Mouse (Mus musculus) forebrain, embryonic 14.5 days (tissue): ENCODE measurements around the gene Gnl3l. TPM values are rescaled to one million over a fixed set of nuclear protein-coding genes. Genes with fewer than 3 reads are reported as not detected.
A peak's percentile ranks its signal among the peaks of the same experiment; 100 is the strongest.

Experiments used
- ATAC-seq: fragments of 200-750 bp; cut with Nextera tagmentation; 2 replicates; pipeline ENCODE4 v1.8.0; 2017; ENCODE audit warnings: mild to moderate bottlenecking, moderate library complexity
- DNase-seq: peaks from one replicate; pipeline ENCODE4 v3.0.0-alpha.2; 2015; ENCODE audit warnings: low spot score
- H3K27ac ChIP-seq: fragments of 300-500 bp; sonication (generic); 2 replicates; pipeline ENCODE4 v1.5.1; 2014; ENCODE audit warnings: low read depth, mild to moderate bottlenecking, control low read depth, low read length, moderate library complexity
- H3K27me3 ChIP-seq: fragments of 300-500 bp; sonication (generic); replicated peaks from 2 replicates; pipeline ENCODE4 v1.6.1; 2014; ENCODE audit warnings: low read length, control low read depth, mixed read lengths; ENCODE audit not compliant: control insufficient read depth, insufficient read depth
- H3K36me3 ChIP-seq: fragments of 300-500 bp; sonication (generic); 2 replicates; pipeline ENCODE4 v1.6.1; 2014; ENCODE audit warnings: low read length, control low read depth; ENCODE audit not compliant: control insufficient read depth, insufficient read depth
- H3K4me1 ChIP-seq: fragments of 300-500 bp; sonication (generic); 2 replicates; pipeline ENCODE4 v1.6.1; 2014; ENCODE audit warnings: antibody characterized with exemption, low read length, control low read depth; ENCODE audit not compliant: control insufficient read depth, insufficient read depth
- H3K4me2 ChIP-seq: fragments of 300-500 bp; sonication (generic); 2 replicates; pipeline ENCODE4 v1.6.1; 2014; ENCODE audit warnings: mild to moderate bottlenecking, control low read depth, low read length
- H3K4me3 ChIP-seq: fragments of 300-500 bp; sonication (generic); 2 replicates; pipeline ENCODE4 v1.5.1; 2014; ENCODE audit warnings: low read depth, low read length, control low read depth
- H3K9ac ChIP-seq: fragments of 300-500 bp; sonication (generic); 2 replicates; pipeline ENCODE4 v1.6.1; 2014; ENCODE audit warnings: mild to moderate bottlenecking, low read length, control low read depth, moderate library complexity
- H3K9me3 ChIP-seq: fragments of 300-500 bp; sonication (generic); replicated peaks from 2 replicates; pipeline ENCODE4 v1.6.1; 2016; ENCODE audit warnings: low read length, control low read depth, mixed read lengths; ENCODE audit not compliant: control insufficient read depth
- WGBS: fragments of 180-500 bp; shearing (Covaris S2); extraction: QIAGEN DNeasy Blood & Tissue Kit; methylation state at CpG from one replicate; pipeline ENCODE4 v1.1.7; 2014; 5-methylcytosine and 5-hydroxymethylcytosine counted together
- polyA plus RNA-seq: library from polyadenylated mRNA; unstranded; fragments of >200 nt; fragmentation: Nextera tagmentation; extraction: Ambion mirVana; gene quantifications from 2 replicates; pipeline ENCODE4 v1.2.1, GENCODE M21; 2014

The Gnl3l gene
- polyA plus RNA-seq, 1 experiment from 2014 or later, result 53.6 TPM

- Histone ChIP-seq H3K4me3 (no peak overlapping the region), H3K27me3 (no peaks in the 10 kb centered on the region), H3K9ac (no peak overlapping the region), H3K9me3 (no peaks in the 10 kb centered on the region), H3K36me3 (peaks cover 20% of the 10 kb centered on the region), H3K27ac (no peak overlapping the region), H3K4me1 (no peaks in the 10 kb centered on the region), H3K4me2 (no peak overlapping the region)
- ATAC-seq (no peak), DNase-seq (no peak)
- 52% methylated on average over 1 of the region's 1 CpGs for WGBS
Observed at GRCm38 (mm10) chrX:150981621-150982020, 35.5 kb downstream of the Gnl3l start.

- no peaks in the 10 kb centered on the region for H3K36me3 ChIP-seq
- 73% methylated on average over 5 of the region's 5 CpGs for WGBS
- H3K27me3 ChIP-seq, result no peaks in the 10 kb centered on the region
Observed at GRCm38 (mm10) chrX:150975424-150975823, 41.7 kb downstream of the Gnl3l start.

GRCm38 (mm10) chrX:150963027-150963426, 54.1 kb downstream of the Gnl3l start:
- DNase-seq, result no peak
- no peaks in the 10 kb centered on the region for H3K27me3 ChIP-seq
- no peaks in the 10 kb centered on the region for H3K4me1 ChIP-seq
- ATAC-seq, result no peak
- H3K27ac ChIP-seq, result no peak overlapping the region
- no peaks in the 10 kb centered on the region for H3K9me3 ChIP-seq
- H3K36me3 ChIP-seq, result no peaks in the 10 kb centered on the region
- H3K4me3 ChIP-seq, result no peak overlapping the region
- no peak overlapping the region for H3K9ac ChIP-seq
- no peak overlapping the region for H3K4me2 ChIP-seq
- 22% methylated on average over 2 of the region's 2 CpGs for WGBS

More at GRCm38 (mm10) chrX:150975424-150975823, 41.7 kb downstream of the Gnl3l start:
- Histone ChIP-seq H3K27ac (no peak overlapping the region), H3K4me1 (no peaks in the 10 kb centered on the region), H3K4me2 (no peak overlapping the region), H3K9me3 (no peaks in the 10 kb centered on the region), H3K4me3 (no peak overlapping the region), H3K9ac (no peak overlapping the region)
- no peak for DNase-seq
- ATAC-seq, result no peak

GRCm38 (mm10) chrX:150960702-150961101, 56.4 kb downstream of the Gnl3l start:
- H3K36me3 ChIP-seq, result no peaks in the 10 kb centered on the region
- no peak overlapping the region for H3K9ac ChIP-seq
- DNase-seq (peak; percentile 4), ATAC-seq (no peak)
- no peak overlapping the region for H3K4me2 ChIP-seq
- H3K9me3 ChIP-seq, result no peaks in the 10 kb centered on the region
- H3K4me1 ChIP-seq, result no peaks in the 10 kb centered on the region
- H3K27me3 ChIP-seq, result no peaks in the 10 kb centered on the region
- no peak overlapping the region for H3K4me3 ChIP-seq
- H3K27ac ChIP-seq, result no peak overlapping the region
- 63% methylated on average over 5 of the region's 5 CpGs for WGBS

GRCm38 (mm10) chrX:150956522-150957300, 60.4 kb downstream of the Gnl3l start:
- Histone ChIP-seq H3K4me1 (no peaks in the 10 kb centered on the region), H3K4me3 (peak overlapping the region; percentile 16), H3K9ac (no peak overlapping the region; the same call in 1 of the 2 replicates), H3K4me2 (peak overlapping the region; percentile 41), H3K27me3 (no peaks in the 10 kb centered on the region), H3K36me3 (no peaks in the 10 kb centered on the region), H3K27ac (no peak overlapping the region; the same call in 1 of the 2 replicates), H3K9me3 (no peaks in the 10 kb centered on the region)
- WGBS, result 32% methylated on average over 25 of the region's 25 CpGs
- ATAC-seq, result peak; percentile 95
- peak; percentile 78 for DNase-seq

- 72% methylated on average over 1 of the region's 1 CpGs for WGBS
- no peaks in the 10 kb centered on the region for H3K4me1 ChIP-seq
- H3K27ac ChIP-seq, result no peak overlapping the region
- no peak overlapping the region for H3K4me3 ChIP-seq
- no peaks in the 10 kb centered on the region for H3K9me3 ChIP-seq
- no peaks in the 10 kb centered on the region for H3K27me3 ChIP-seq
- H3K9ac ChIP-seq, result no peak overlapping the region
- DNase-seq (no peak), ATAC-seq (no peak)
- peak overlapping the region; percentile 41 for H3K4me2 ChIP-seq
- no peaks in the 10 kb centered on the region for H3K36me3 ChIP-seq
Observed at GRCm38 (mm10) chrX:150956016-150956415, 61.1 kb downstream of the Gnl3l start.

- no peak overlapping the region for H3K9ac ChIP-seq
- no peak overlapping the region for H3K4me2 ChIP-seq
- H3K4me3 ChIP-seq, result no peak overlapping the region
- H3K9me3 ChIP-seq, result no peaks in the 10 kb centered on the region
- H3K36me3 ChIP-seq, result no peaks in the 10 kb centered on the region
- no peak for DNase-seq
- H3K27ac ChIP-seq, result no peak overlapping the region
- 59% methylated on average over 2 of the region's 2 CpGs for WGBS
- ATAC-seq, result no peak
- H3K4me1 ChIP-seq, result no peaks in the 10 kb centered on the region
- H3K27me3 ChIP-seq, result no peaks in the 10 kb centered on the region
Observed at GRCm38 (mm10) chrX:150955441-150955840, 61.7 kb downstream of the Gnl3l start.

GRCm38 (mm10) chrX:150954721-150955120, 62.4 kb downstream of the Gnl3l start:
- ATAC-seq (no peak), DNase-seq (no peak)
- Histone ChIP-seq H3K4me2 (no peak overlapping the region), H3K36me3 (no peaks in the 10 kb centered on the region), H3K4me3 (no peak overlapping the region), H3K9me3 (no peaks in the 10 kb centered on the region), H3K27ac (no peak overlapping the region), H3K27me3 (no peaks in the 10 kb centered on the region), H3K4me1 (no peaks in the 10 kb centered on the region), H3K9ac (no peak overlapping the region)
- WGBS, result 78% methylated on average over 1 of the region's 1 CpGs
